Mouse (Mus musculus) lung, embryonic 15.5 days (tissue): ENCODE measurements around the gene Fam217b. TPM values are rescaled to one million over a fixed set of nuclear protein-coding genes. Genes with fewer than 3 reads are reported as not detected.
A peak's percentile ranks its signal among the peaks of the same experiment; 100 is the strongest.

ENCODE experiments used
- ATAC-seq: fragments of 200-750 bp; cut with Nextera tagmentation; 2 replicates; pipeline ENCODE4 v1.8.0; 2017; ENCODE audit warnings: moderate number of reproducible peaks, borderline replicate concordance; ENCODE audit not compliant: low FRiP score, low TSS enrichment; ENCODE audit errors: extremely low read depth
- H3K27ac ChIP-seq: fragments of 300-500 bp; sonication (generic); 2 replicates; pipeline ENCODE4 v1.5.1; 2015; ENCODE audit warnings: moderate library complexity, mild to moderate bottlenecking, inconsistent platforms
- H3K27me3 ChIP-seq: fragments of 300-500 bp; sonication (generic); 2 replicates; pipeline ENCODE4 v1.6.1; 2015; ENCODE audit warnings: inconsistent platforms
- H3K36me3 ChIP-seq: fragments of 300-500 bp; sonication (generic); 2 replicates; pipeline ENCODE4 v1.6.1; 2015; ENCODE audit warnings: inconsistent platforms
- H3K4me1 ChIP-seq: fragments of 300-500 bp; sonication (generic); 2 replicates; pipeline ENCODE4 v1.6.1; 2015; ENCODE audit warnings: inconsistent platforms
- H3K4me2 ChIP-seq: fragments of 300-500 bp; sonication (generic); 2 replicates; pipeline ENCODE4 v1.6.1; 2015; ENCODE audit warnings: inconsistent platforms, mild to moderate bottlenecking, moderate library complexity
- H3K4me3 ChIP-seq: fragments of 300-500 bp; sonication (generic); 2 replicates; pipeline ENCODE4 v1.5.1; 2015; ENCODE audit warnings: mild to moderate bottlenecking, inconsistent platforms
- H3K9ac ChIP-seq: fragments of 300-500 bp; sonication (generic); 2 replicates; pipeline ENCODE4 v1.6.1; 2015; ENCODE audit warnings: inconsistent platforms
- H3K9me3 ChIP-seq: fragments of 300-500 bp; sonication (generic); 2 replicates; pipeline ENCODE4 v1.6.1; 2016; ENCODE audit warnings: inconsistent platforms
- WGBS: fragments of 180-500 bp; shearing (Covaris S2); methylation state at CpG from one replicate; pipeline ENCODE4 v1.1.7; 2015; 5-methylcytosine and 5-hydroxymethylcytosine counted together
- polyA plus RNA-seq: library from polyadenylated mRNA; unstranded; fragments of >200 nt; fragmentation: Nextera tagmentation; extraction: Ambion mirVana; gene quantifications from 2 replicates; pipeline ENCODE4 v1.2.1, GENCODE M21; 2015

Fam217b gene
- polyA plus RNA-seq, 1 experiment from 2014 or later = 4.5 TPM

DNA sequence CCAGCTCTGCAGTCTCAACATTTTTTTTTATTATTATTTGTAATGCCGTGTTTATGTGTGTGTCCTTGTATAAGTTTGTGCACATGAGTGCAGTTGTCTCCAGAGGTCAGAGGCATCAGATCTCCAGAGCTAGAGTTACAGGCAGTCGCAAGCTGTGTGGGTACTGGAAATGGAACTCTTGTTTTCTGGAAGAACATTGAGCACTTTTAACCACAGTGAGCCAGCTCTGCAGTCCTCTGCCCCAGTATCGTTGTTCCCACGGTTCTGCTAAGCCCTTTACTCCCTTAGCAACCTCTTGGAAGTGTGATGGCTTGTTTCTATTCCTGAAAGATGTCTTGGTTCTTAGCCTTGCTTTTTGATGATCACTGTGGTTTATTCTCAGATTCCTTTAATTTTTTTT, 35.1 kb downstream of the Fam217b start:
- Histone ChIP-seq H3K9me3 (no peaks in the 10 kb centered on the region), H3K4me1 (peaks cover 4% of the 10 kb centered on the region), H3K27ac (no peak overlapping the region), H3K4me2 (no peak overlapping the region), H3K9ac (no peak overlapping the region), H3K4me3 (no peak overlapping the region), H3K27me3 (no peaks in the 10 kb centered on the region), H3K36me3 (no peaks in the 10 kb centered on the region)
- ATAC-seq = no peak
- 83% methylated on average over 4 of the region's 4 CpGs for WGBS

DNA sequence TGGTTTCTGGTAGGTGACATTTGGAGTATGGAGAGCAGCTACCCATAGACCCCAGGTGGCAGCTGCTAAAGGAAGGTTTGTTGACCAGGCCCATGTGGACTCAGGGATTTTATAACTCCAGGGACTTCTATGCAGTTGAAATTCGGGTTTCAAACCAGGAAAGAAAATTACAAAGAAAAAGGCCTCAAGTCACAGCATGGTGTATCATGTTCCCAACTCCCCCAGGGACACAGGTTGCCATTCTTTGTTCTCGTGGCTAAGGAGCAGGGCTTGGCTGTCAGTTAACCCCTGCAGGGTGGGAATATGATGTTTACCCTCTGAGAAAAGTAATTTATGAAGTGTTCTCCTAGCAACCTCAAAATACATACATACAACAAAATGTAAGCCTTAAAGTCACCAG, 35.9 kb downstream of the Fam217b start:
- H3K4me2 ChIP-seq = no peak overlapping the region
- WGBS = 21% methylated on average over 2 of the region's 2 CpGs
- H3K27ac ChIP-seq = no peak overlapping the region
- peaks cover 12% of the 10 kb centered on the region for H3K4me1 ChIP-seq
- H3K36me3 ChIP-seq = no peaks in the 10 kb centered on the region
- no peaks in the 10 kb centered on the region for H3K27me3 ChIP-seq
- no peak overlapping the region for H3K4me3 ChIP-seq
- ATAC-seq = no peak
- H3K9ac ChIP-seq = no peak overlapping the region
- H3K9me3 ChIP-seq = no peaks in the 10 kb centered on the region

DNA sequence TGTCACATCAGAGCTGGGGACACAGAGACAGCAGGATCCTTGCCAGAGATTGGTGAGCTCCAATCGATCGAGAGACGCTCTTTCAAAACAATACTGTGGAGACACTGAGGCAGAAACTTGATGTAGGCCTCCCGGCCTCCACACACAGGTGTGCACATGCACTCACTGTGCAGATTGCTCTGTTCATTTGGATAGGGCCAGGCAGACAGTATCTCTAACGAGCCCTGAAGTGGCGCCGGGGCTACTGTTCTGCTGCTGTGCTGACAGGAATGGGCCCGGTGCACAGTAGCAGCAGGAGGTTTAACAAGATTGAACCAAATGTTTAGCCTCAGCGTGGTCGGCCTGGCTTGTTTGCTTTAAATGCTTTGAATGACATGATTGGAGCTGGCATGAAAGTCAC, 36.6 kb downstream of the Fam217b start:
- 61% methylated on average over 10 of the region's 10 CpGs for WGBS
- Histone ChIP-seq H3K4me2 (no peak overlapping the region), H3K4me1 (peaks cover 17% of the 10 kb centered on the region), H3K27ac (no peak overlapping the region), H3K27me3 (no peaks in the 10 kb centered on the region), H3K4me3 (no peak overlapping the region), H3K9ac (no peak overlapping the region), H3K36me3 (no peaks in the 10 kb centered on the region), H3K9me3 (no peaks in the 10 kb centered on the region)
- ATAC-seq = no peak

DNA sequence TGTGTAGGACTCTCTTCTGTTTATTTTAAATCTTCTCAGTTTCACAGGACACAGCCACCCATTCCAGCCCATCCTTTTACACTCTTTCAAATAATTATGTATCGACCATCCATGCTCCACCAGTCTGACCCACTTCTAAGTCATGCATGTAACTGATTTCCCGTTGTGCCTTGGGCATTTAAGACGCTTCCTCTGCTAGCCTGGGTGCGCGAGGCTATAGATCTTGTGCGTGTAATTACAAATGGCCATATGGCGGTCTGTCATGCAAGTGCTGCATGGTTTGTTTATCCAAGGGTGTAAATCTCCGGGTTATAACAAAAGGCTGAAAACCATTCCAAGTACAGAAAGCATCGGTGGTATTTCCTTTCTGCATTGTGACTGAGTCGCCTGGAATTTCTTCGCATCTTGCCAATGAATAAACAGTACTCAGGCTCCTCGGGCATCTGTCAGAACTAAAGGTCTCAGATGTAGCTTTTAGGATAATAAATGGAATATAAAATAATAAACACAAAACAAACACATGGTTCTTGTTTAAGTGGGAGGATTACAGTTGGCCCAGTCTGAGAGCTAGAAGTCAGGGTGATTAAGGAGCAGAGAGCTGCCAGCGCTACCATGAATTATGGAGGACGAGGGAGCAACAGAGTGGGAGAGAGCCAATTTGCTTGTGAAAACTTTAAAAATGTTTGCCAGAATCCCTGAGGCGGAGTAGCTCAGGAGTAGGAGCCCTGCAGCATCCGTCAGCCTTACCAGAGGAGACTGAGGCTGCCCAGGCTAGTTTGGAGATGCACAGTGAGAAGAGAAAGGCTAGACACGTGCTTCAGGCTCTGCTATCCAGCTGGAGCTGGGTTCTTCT, 40.6 kb downstream of the Fam217b start:
- Histone ChIP-seq H3K4me3 (no peak overlapping the region), H3K27ac (peak overlapping the region; percentile 64), H3K36me3 (no peaks in the 10 kb centered on the region), H3K4me2 (peak overlapping the region; percentile 22; the same call in 1 of the 2 replicates), H3K4me1 (peaks cover 17% of the 10 kb centered on the region), H3K9ac (no peak overlapping the region), H3K27me3 (no peaks in the 10 kb centered on the region), H3K9me3 (no peaks in the 10 kb centered on the region)
- 28% methylated on average over 17 of the region's 17 CpGs for WGBS
- peak; percentile 85 for ATAC-seq

DNA sequence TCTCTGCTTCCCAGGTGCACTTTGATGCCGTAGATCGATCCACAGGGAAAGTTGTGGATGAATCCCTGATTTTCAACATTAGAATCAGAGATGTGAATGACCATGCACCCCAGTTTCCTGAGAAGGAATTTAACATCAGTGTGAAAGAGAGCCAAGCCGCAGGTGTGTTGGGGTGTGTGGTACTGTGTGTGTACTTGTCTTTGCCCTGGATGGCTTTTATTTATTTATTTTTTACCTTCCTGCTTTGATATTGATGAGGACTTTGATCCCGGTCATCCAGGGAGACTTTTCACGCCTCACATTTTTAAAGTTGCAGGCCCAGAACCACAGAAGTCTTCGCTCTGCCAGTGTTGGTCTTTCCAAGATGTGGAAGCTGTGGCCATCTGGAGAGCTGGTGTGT, 43.1 kb downstream of the Fam217b start:
- WGBS = 80% methylated on average over 6 of the region's 6 CpGs
- no peaks in the 10 kb centered on the region for H3K36me3 ChIP-seq
- H3K9me3 ChIP-seq = no peaks in the 10 kb centered on the region
- no peaks in the 10 kb centered on the region for H3K27me3 ChIP-seq
- H3K4me3 ChIP-seq = no peak overlapping the region
- ATAC-seq = no peak
- H3K4me1 ChIP-seq = peaks cover 22% of the 10 kb centered on the region
- H3K27ac ChIP-seq = no peak overlapping the region
- H3K4me2 ChIP-seq = no peak overlapping the region
- no peak overlapping the region for H3K9ac ChIP-seq

DNA sequence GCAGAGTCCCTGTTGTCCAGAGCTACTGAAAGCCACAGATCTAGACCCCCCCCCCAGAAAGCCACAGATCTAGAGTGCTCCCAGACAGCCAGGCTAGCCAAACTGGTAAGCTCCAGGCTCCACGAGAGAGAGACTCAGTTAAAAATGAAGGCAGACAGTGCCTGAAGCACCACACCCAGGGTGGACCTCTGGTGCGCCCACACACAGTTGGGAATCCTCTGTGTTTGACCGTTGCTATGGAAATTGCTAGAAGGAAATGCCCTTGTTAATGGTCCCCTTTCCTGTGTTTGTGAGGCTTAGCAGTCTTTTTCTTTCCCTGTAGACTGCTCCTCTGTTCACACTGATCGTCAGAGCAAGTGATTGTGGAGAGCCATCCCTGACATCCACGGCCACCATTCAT, 46.0 kb downstream of the Fam217b start:
- no peak overlapping the region for H3K4me3 ChIP-seq
- H3K4me1 ChIP-seq = peaks cover 9% of the 10 kb centered on the region
- no peak overlapping the region for H3K9ac ChIP-seq
- no peaks in the 10 kb centered on the region for H3K36me3 ChIP-seq
- 27% methylated on average over 5 of the region's 5 CpGs for WGBS
- ATAC-seq = no peak
- no peaks in the 10 kb centered on the region for H3K27me3 ChIP-seq
- no peak overlapping the region for H3K27ac ChIP-seq
- H3K9me3 ChIP-seq = no peaks in the 10 kb centered on the region
- 0 out of 2 replicates have a peak overlapping the region, but pooled peaks have one; percentile 3 for H3K4me2 ChIP-seq

DNA sequence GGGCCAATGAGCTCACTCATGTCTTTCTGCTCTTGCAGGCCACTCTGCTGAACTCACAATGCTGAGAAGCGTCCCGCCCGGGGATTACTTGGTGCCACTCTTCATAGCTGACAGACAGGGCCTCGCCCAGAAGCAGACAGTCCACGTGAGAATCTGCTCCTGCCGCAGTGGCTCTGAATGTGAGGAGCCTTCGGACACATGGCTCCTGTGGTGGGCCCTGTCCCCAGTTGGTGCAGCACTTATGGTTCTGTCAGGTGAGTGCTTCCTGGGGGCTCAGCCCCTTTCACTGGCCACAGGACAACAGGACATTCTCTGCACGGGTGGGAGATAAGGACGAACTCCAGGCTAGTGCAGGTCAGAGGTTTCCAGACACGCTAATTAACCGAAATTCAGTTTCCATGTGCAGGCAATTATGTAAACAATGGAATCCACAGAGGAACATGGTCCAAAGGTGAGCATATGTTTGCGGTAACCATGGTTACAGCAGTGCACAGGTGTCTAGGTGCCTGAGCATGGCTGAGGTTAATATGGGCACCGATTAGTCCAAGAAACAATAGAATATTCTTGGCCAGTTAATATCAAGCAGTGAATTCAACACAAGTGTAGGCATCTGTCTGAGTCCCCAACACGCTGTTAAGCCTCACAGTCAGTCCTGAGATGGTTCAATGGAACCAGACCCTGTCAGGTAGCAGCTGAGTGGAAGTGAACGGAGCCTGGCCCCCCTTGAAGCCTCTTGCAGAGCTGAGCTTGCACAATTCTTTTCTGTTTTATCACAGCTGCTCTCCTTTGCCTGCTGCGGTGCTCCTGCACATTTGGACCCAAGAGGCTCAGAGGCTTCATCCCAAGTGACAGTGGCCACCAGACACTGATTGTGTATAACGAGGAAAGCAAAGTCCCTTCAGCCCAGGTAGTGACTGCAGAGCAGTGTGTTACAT, 57.5 kb downstream of the Fam217b start:
- Histone ChIP-seq H3K4me2 (no peak overlapping the region), H3K4me1 (no peaks in the 10 kb centered on the region), H3K27me3 (no peaks in the 10 kb centered on the region), H3K9me3 (no peaks in the 10 kb centered on the region), H3K4me3 (no peak overlapping the region), H3K36me3 (no peaks in the 10 kb centered on the region), H3K9ac (no peak overlapping the region), H3K27ac (no peak overlapping the region)
- ATAC-seq = no peak
- 55% methylated on average over 17 of the region's 17 CpGs for WGBS

DNA sequence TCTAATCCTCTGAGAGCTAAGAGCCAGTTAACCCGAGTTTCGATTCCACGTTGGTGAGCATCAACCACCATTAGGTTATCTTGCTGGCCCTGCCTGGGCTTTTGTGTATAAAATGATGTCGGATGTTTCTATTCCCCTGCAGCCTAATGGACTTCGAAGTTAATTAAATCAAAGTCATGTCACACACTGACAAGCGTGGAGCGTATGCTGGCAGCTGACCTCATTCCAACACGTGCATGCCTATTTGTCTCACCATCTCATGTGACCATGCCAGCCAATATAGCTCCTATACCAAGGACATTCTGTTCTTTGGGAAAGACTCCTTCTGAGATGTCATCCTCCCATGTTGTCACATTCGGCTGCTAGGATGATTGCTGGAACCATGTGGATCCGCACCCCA, 59.6 kb downstream of the Fam217b start:
- H3K4me2 ChIP-seq = no peak overlapping the region
- H3K9ac ChIP-seq = no peak overlapping the region
- 51% methylated on average over 10 of the region's 10 CpGs for WGBS
- no peak overlapping the region for H3K4me3 ChIP-seq
- ATAC-seq = no peak
- no peaks in the 10 kb centered on the region for H3K9me3 ChIP-seq
- no peaks in the 10 kb centered on the region for H3K36me3 ChIP-seq
- H3K27ac ChIP-seq = no peak overlapping the region
- no peaks in the 10 kb centered on the region for H3K4me1 ChIP-seq
- H3K27me3 ChIP-seq = no peaks in the 10 kb centered on the region

Other genes with a start within 250 kb of the Fam217b start
- 0.09 TPM in 1 of 2 replicates, not detected in the other for gene Sycp2, start 6.8 kb upstream of the Fam217b start, polyA plus RNA-seq
- 4.1 and 4.4 TPM in 2 replicates for gene Ppp1r3d, start 52 bp upstream of the Fam217b start, polyA plus RNA-seq
- gene Cdh26, start 16.0 kb downstream of the Fam217b start, polyA plus RNA-seq = 0.07 and 0.16 TPM in 2 replicates